Mouse (Mus musculus): ENCODE measurements at regions not wholly inside any gene's neighbourhood (a gene's known extent, or its start where the extent isn't known, plus 50 kb on each side); places are given as distances from the start of the nearest gene placed in this dataset.

DNA sequence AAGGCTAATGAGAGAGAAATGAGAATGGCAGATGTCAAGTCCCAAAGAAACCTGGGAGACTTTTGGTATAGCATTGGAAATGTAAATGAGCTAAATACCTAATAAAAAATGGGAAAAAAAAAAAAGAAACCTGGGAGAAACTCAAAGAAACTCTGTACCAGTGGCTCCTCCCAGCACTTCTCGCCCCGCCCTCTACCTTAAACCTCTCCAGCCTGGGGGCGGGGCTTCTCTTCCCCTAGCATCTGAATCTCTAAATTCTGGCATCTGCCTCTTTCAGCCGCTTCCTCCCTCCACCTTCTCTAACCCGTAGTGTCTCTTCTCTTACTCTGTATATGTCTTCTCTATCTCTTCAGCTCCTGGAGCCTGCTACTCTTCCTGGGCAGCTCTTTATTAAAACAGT lies 53.2 kb downstream of the Gpr6 start:
- DNase-seq (ENCODE audit: extremely low spot score, low spot score), result no peak

DNA sequence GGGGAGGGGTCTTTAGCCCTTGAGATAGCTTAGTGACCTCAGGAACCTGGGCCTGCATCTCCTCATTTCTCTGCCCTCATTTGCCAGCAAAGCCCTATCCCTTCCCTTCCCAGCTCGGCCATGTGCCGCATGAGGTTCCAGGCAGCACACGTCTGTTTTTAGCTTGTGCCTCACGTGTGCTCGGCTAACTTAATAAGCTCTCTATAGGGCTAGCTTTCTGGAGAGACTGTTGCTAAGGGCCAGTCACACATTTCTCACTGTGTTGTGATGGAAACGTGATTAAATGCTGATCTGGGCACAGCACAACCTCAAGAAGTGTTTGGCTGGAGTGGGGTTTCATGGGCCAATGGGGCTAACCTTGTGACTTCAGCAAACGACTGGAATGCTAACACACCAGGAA lies 55.5 kb downstream of the Gpr6 start:
- no peak for DNase-seq (ENCODE audit: extremely low spot score, low spot score)

DNA sequence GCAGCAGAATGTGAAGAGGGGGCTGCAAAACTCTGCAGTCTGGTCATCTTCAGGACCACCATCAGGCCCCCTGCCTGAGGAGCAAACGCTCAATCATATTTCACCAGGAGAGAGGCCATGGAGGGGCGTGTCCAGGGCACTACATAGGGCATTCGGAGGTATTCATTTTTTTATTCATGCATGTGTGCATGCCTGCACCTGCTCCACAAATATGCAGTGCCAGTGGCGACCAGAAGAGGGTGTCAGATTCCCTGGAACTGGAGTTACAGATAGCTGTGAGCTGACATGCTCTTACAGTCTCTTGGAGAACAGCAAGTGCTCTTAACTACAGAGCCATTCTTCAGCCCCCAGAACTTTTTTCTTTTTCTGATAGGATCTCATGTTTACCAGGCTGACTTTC lies 56.4 kb downstream of the Gpr6 start:
- DNase-seq (ENCODE audit: extremely low spot score, low spot score), result peak; percentile 69

DNA sequence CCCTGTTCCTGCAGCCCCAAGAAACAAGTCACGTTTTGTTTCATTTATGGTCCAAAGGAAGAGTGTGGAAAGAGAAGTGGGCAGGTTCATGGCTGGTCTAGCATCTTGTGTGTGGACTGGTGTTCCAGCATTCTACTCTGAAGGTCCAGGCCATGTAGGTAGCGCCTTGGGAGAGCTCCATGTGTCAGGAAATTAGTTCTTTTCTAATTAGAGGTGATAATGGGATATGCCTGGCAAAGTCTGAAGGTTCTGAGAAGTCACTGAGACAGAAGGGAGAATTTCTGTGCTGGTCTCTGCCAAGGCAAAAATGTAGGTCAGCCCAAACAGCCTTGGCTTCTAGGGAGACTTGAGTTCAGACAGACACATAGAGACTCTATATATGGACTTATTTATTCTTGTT lies 61.5 kb downstream of the Gpr6 start:
- no peak for DNase-seq (ENCODE audit: extremely low spot score, low spot score)

DNA sequence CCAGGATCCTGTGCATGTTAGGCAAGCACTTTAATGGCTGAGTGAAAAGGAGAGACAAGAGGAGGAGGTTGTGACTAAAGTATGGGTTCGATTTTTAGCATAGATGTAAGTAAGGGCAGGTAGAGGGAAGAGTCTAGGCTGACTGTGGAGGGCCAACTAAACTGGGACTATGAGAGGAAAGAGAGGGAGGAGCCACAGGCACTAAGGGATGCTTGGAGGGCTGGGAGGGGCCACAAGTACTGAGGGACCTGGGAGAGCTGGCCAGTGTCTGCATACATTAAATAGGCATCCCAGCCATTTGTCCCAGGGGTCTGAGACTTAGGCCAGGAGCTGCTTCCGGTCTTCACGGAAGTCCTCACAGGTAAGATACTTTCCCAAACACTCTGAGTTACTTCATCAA lies 64.2 kb downstream of the Gpr6 start:
- DNase-seq (ENCODE audit: extremely low spot score, low spot score), result no peak

DNA sequence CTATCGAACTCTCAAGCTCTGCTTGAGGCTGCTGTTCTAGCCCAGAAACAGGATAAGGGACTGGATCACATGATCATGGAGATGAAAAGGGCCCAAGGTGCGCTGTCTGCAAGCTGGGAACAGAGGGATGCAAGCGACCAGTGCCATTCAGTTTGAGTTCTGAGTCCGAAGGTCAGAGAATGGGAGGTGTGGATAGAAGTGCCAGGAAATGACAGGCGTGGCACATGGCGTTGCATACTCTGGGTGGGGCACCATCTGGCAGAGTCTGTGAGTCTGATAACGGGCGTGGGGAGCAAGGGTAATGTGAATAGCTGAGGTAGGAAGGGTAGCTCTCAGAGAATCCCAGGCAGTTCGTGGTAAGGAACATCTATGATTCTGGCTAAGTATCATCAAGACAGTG lies 65.5 kb downstream of the Gpr6 start:
- no peak for DNase-seq (ENCODE audit: extremely low spot score, low spot score)

DNA sequence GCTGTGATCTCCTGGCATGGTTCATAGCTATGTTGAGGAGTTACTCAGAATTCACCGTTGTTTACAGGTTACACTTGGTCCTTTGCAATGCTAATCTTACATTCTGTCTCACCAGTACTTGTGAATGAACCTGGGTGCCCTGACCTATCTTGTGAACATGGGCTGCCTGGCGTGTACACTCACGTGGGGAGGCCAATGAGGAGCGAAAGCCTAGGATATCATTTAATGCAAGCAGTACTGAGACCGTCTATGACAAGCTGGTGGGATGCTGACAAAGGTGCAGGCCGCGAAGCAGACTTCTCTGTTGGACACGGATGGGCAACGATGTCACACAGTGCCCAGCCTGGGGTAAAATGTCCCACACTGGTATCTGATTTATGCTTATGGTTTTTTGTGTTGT lies 66.3 kb downstream of the Gpr6 start:
- no peak for DNase-seq (ENCODE audit: extremely low spot score, low spot score)

DNA sequence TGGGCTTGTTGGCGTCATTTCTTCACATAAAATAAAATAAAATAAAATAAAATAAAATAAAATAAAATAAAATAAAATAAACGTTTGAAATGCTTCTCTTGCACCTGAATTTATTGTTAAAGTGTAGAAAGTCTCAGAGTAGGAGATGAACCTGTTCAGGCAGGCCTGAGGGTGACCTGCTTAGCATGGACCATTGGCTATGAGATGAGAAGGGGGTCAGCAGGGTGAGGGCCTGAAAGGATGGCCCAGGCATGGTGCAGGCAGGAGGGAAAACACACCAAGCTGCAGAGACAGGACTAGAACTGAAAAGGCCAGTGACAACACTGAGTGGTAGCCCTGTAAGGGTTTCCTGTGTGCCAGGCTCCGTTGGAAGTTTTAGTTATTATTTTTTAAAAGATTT lies 67.3 kb downstream of the Gpr6 start:
- DNase-seq (ENCODE audit: extremely low spot score, low spot score), result no peak

DNA sequence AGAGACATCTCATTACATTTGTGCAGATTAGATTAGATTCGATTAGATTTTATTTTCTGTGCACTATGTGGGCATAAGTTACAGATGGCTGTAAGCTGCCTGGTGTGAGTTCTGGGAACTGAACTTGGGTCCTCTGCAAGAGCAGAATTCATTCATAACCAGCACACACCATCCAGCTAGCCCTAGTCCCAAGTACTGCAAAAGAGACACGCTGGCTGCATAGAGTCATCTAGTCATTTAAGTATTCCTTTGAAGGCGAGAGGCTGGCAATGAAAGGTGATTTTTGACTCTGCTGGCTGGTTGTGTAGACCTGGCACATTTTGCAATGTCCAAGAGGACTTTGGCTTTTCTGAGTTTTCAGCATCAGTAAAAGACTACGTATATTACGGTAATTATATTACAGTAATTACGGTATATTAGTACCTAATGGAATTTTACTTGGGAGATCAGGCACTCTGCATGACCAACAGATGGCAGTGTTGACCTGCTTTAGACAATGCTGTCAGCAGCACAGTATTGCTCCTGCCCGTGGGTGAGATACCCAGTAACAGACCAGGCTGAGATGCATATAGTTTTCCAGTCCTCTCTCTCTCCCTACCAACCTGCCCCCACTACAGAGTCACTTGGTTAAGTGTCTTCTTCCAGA lies 67.9 kb downstream of the Gpr6 start:
- DNase-seq (ENCODE audit: extremely low spot score, low spot score), result peak; percentile 68

DNA sequence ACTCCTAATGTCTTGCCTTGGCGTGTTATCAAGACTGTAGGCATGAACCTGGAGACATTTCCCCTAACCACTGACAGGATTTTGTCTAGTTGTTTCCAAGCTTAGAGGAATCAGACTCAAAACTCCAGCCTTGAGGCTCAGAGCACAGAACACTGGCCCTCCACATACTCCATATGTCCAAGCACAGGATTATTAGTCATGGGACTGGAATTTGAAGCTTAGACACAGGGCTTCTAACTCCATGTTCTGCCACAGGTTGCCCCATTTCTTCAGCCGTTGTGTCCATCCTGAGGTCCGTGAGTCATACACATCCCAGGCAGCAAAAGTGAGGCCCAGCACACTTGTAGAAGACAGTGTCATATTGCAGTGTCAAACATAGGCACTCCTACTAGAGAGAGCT lies 68.9 kb downstream of the Gpr6 start:
- no peak for DNase-seq (ENCODE audit: extremely low spot score, low spot score)

DNA sequence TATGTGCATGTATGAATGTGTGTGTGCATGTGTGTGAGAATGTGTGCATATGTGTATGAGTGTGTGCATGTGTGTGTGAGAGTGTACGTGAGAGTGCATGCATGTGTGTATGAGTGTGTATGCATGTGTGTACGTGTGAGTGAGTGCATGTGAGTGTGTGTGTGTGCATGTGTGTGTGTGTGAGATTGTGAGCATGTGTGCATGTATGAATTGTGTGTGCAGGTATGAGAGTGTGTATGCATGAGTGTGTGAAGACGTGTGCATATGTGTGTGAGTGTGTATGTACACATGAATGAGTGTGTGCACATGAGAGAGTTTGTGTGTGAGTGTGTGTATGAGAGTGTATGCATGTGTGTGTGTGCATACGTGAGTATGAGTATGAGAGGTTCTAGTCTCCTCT lies 71.1 kb downstream of the Gpr6 start:
- DNase-seq (ENCODE audit: extremely low spot score, low spot score), result no peak

DNA sequence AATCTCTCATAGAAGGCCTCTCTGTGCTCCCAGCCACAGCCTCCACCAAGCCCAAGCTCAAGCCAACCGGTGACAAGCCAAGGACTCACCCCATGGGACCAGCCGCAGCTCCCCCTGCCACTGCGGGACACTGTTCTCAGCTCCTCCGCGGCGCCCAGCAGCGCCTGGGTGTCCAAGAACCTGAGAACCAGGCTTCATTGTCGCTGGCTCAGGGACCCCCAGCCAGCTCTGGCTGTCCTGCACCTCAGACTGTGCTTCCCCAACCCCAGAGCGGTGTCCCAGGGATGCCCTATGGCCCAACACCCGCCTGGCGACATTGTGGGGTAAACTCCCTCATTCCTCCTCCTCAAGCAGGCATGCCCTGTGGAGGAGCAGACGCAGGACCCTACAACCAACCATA lies 72.6 kb downstream of the Gpr6 start:
- DNase-seq (ENCODE audit: extremely low spot score, low spot score), result no peak

DNA sequence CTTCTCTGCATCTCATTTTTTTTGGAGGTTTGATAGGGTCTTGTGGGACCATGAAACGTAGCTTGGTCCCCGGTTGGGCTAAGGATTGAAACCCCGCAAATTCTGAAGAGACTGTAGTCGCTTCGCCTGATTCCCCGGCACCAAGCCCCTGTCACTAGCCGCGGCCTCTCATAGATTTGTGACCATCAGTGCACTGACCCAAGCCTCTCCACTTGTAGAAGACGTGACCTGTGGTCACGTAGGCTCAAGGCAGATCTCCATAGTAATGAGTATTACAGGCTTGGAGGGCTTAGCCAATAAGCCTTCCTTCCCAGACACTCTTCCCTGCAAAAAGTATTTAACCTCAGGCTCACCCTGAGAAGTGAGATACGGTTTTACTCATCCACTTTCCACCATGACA lies 73.3 kb downstream of the Gpr6 start:
- DNase-seq (ENCODE audit: extremely low spot score, low spot score), result no peak

DNA sequence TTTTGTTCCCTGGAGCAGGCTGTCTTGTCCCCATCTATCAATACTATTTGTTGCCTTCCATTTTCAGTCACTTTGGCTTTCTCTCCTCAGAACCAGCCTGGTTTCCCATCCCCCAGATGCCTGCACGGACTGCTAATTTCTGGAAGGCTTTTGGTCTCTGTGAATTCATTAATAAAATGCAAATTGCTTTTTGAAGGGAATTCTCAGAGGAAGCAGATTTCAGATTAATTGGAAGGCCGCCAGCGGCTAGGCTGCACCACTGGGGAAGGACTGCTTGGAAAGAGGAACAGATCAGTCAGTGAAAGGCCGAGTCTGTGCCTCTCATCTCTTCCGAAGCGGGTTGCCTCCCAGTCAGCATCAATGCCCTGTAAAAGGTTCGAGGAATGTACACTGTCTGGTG lies 73.8 kb downstream of the Gpr6 start:
- no peak for DNase-seq (ENCODE audit: extremely low spot score, low spot score)

DNA sequence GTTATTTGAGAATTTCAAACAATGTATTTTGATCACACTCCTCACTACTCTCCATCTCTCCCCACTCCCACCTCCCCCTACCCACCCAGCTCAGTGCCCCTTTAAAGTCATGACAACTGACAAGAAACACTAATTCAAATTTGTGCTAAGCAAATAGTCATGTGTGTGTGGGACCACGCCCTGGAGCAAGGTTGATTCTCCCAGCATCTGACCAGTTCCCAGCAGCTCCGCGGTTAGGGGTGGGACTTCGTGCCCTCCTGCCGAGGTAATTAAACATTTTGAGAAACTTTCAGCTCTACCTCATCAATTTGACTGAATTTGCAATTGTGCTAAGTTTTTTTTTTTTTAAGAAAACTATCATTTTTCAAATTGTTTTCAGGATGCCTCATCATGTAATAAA lies 74.5 kb downstream of the Gpr6 start:
- no peak for DNase-seq (ENCODE audit: extremely low spot score, low spot score)

Data from neural tube, embryonic 10.5 days (tissue).